Mouse (Mus musculus): ENCODE results near the gene Lix1. TPM values are rescaled to one million over a fixed set of nuclear protein-coding genes. Genes with fewer than 3 reads are reported as not detected.

Lix1 gene
- total RNA-seq (2021), result 6.9 and 9.6 TPM in 2 replicates
- long read RNA-seq, experiment 1, transcript Lix1-201 (6 exons, 3,116 nt), result major isoform, 13 of 18 reads
- long read RNA-seq, experiment 1, partial matches to known transcripts, result 0 of 18 reads
- long read RNA-seq, experiment 1, other reads (novel, unspliced or antisense), result 2 of 18 reads
- long read RNA-seq, experiment 2, transcript Lix1-202 (3 exons, 2,678 nt), result minor isoform, 5 of 16 reads
- long read RNA-seq, experiment 2, transcript Lix1-201 (6 exons, 3,116 nt), result major isoform, 8 of 16 reads
- long read RNA-seq, experiment 2, partial matches to known transcripts, result 0 of 16 reads
- long read RNA-seq, experiment 2, other reads (novel, unspliced or antisense), result 3 of 16 reads

DNA sequence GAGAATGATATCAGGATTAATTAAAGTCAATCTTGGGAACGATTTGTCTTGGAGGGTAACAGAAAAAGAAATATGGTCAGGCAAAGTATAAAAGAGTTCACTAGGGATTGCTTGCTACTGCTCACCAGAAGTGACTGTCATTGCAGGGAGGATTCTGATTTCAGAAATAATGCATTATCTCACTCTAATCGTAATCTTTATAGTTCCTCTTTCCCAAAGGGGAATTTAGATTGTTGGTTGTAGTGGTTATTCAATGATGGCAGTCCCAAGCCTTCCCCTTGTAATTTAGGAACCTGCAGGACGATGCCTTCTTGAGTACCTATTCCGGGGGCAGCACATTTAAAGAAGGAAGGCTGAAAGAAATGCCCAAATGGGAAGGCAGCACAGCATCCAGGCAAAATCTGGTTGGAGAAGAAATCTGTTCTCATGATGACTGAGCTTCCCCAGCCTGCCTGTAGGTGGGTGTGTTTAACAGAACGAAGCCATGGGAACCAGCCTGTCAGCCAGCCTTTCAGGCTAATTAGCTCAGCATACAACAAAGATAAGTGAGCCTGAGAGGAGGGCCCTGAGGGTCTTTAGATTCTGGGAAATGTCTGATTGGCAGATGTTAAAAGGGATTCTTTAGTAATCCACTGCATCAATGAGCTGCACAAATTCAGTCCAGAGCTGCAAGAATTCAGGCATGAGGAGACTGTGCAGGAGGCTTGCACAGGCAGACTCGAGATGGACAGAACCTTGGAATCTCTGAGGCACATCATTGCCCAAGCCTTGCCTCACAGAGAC, at the start of gene Lix1:
Lix1 (plus strand) TSS at position 451 of the 783 bp plus-strand sequence.
- DNase-seq, result peak; percentile 49

GRCm38 (mm10) chr17:17373550-17373917, 28.9 kb upstream of the Lix1 start:
- DNase-seq, result no peak

- DNase-seq, result peak; percentile 96
Observed at GRCm38 (mm10) chr17:17373918-17374910, 28.3 kb upstream of the Lix1 start, which contains the start of gene Riok2. Riok2 (plus strand) TSS chr17:17374309.

- DNase-seq, result no peak
Observed at GRCm38 (mm10) chr17:17375581-17375980, 26.9 kb upstream of the Lix1 start.

DNA sequence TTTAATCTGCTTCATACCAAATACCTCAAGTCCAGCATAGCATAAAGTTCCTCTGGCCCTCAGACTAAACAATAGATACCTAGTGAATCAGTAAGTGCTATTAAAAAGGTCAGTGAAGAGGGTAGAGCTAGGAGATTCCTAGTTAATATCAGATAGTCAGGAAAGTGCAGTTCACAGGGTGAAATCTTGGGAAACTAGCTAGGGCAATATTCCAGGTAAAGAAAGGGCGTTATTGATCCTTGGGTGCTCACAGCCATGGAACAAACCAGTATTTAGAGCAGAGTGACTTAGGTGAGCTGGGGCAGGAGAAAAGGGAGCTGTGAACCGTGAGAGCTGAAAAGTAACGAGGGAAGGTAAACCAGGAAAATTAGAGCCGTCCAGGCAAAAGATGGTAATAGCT, 18.8 kb upstream of the Lix1 start:
- DNase-seq, result no peak

GRCm38 (mm10) chr17:17384502-17384901, 18.0 kb upstream of the Lix1 start:
- no peak for DNase-seq

GRCm38 (mm10) chr17:17386117-17386516, 16.4 kb upstream of the Lix1 start:
- peak; percentile 18 for DNase-seq

DNA sequence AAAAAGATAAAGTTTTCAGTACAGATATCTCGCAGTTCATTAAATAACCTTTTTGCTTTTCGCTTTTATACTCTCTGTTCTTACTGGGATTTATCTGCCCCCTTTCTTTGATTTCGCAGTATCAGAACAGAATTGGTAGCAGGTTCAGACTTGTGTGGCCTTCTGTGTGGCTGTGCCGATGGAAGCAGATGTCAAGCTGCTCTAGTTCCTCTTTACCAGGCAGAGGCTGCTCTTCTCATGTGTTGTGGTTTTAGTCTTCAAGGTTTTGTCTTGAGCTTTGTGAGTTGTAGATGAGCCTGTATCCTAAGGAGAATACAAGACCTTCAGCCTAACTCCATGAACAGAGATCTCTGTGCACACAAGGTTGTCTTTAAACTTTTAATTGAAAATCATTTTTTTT, 10.6 kb upstream of the Lix1 start:
- DNase-seq, result no peak

GRCm38 (mm10) chr17:17392863-17393262, 9.6 kb upstream of the Lix1 start:
- no peak for DNase-seq

- DNase-seq, result no peak
Observed at GRCm38 (mm10) chr17:17393300-17393699, 9.2 kb upstream of the Lix1 start.

DNA sequence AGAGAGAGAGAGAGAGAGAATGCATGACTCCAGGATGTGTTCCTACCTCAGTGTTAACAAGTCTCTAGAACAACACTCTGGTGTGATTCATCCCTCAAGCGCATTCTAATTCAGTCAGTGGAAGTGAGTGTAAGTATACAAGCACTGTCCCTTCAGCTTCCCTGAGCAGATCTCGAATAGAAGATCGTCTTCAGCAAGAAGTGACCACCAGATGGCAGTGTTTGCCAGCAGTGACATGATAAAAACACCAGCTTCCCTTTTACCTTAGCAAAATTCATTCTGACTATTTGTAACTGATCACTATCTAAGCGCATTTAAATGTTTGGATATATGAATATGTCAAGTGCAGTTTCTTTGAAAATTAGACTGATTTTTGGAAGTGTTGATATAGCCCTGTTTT, 8.1 kb upstream of the Lix1 start:
- DNase-seq, result peak; percentile 82

DNA sequence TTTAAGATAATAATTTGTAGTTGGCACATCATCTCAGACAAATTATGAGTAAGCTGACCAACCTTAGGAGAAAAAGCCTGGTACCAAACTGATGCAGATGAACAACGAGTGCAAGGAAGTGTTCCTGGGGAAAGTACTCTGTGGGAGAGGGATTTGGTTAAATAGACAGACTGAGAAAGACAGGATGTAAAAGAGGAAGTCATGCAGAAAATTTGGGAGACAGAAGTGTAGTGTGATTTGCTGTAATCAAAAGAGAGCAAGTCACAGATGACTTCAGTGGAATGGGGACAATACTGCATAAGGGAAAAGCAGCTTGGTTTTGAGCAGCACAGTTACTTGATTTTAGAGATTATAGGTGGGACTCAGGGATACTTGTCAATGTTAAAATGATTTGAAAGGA, 5.6 kb upstream of the Lix1 start:
- no peak for DNase-seq

DNA sequence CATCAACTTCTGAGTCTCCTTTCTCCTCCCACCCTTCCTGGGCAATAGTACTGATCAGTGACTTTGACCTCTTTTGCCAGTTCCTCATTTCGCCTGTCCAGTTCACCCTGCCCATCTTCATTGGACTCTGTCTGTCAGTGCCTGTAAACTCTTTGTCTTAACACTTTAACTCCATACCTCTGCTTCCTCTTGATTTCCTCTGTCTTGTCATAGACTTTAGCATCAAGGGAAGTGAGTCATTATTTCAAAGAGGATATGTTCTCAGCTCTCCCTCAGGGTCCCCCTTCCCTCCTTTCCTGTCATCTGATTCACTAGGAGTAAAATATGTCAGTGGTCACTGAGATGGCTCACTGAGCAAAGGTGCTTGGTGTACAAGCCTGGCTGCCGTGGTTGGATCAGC, 3.8 kb upstream of the Lix1 start:
- no peak for DNase-seq

- DNase-seq, result no peak
Observed at GRCm38 (mm10) chr17:17403038-17403437, 566 bp downstream of the Lix1 start.

- DNase-seq, result no peak
Observed at GRCm38 (mm10) chr17:17403578-17404112, 1.2 kb downstream of the Lix1 start.

GRCm38 (mm10) chr17:17404811-17405544, 2.5 kb downstream of the Lix1 start:
- DNase-seq, result peak; percentile 21

DNA sequence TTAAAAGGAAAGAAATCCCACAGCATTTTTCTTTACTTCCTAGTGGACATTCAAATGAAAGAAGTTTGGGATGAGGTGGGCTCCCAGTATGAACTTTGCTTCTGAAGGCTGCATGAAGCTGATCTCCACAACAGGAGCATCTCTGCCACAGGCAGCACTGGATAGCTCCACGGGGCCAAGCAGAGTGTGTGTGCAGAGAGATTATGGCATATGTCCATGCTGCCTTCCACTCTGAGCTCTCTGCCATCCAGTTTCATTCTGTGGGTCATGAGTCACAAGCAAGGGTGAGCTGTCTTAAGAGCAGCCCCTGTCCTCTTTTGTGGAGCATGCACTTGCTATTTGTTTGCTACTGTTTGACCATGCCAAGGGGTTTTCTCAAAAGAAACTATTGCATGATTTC, 3.1 kb downstream of the Lix1 start:
- DNase-seq, result no peak

GRCm38 (mm10) chr17:17408137-17408536, 5.7 kb downstream of the Lix1 start:
- DNase-seq, result no peak

DNA sequence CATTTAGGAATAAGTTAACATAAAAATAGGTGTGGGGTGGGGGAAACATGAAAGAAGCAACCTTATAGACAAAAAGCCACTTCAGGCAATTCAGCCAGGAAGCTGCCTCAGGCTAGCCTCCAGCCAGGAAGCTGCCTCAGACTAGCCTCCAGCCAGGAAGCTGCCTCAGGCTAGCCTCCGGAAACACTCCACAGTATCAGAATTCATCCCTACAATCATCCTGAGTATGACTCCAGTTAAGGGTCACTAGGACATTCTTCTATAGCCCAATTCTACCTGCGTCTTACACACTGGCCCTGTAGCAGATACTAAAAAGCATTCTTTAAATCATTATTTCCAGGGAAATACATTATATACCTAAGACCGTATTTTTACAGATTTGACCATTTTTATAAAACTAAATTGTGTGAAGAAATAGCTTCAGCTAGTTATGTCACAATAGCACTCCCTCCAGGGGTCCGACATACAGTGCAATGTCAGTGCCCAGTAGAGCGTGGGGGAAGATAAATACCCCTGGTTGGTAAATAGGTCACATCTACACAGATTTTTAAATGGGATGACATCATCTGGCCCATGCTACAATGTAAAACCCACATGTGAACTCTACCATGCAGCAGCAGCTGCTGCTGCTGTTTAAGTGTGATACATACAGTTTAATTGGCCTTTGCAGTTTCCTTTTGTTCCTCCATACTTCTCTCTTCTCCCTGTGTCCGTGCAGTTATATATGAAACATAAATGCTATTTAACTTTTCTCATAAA, 6.4 kb downstream of the Lix1 start:
- no peak for DNase-seq

GRCm38 (mm10) chr17:17409601-17410000, 7.1 kb downstream of the Lix1 start:
- peak; percentile 14 for DNase-seq

DNA sequence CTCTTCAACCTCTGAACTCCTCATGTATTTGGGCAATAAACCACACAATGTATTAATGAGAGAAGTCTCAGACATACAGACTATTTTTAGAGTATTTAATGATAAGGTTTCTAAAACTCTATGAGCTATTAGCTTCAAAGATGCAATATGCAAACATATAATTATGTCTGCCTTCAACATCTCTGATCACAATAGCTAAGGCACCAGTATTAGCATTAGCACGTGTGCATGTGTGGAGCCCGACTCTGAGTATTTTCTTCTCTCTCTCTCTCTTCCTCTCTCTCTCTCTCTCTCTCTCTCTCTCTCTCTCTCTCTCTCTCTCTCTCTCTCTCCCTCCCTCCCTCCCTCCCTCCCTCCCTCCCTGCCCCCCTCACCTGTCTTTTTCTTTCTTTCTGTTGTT, 9.0 kb downstream of the Lix1 start:
- DNase-seq, result no peak
